Mouse (Mus musculus) neural tube, embryonic 13.5 days (tissue): ENCODE data around the gene Gm10300. TPM values are rescaled to one million over a fixed set of nuclear protein-coding genes. Genes with fewer than 3 reads are reported as not detected.
A peak's percentile ranks its signal among the peaks of the same experiment; 100 is the strongest.

Experiments
- ATAC-seq: fragments of 200-750 bp; cut with Nextera tagmentation; 2 replicates; pipeline ENCODE4 v1.8.0; 2017; ENCODE audit warnings: low read depth, mild to moderate bottlenecking, moderate TSS enrichment, moderate library complexity
- H3K27ac ChIP-seq: fragments of 300-500 bp; sonication (generic); replicated peaks from 2 replicates; pipeline ENCODE4 v1.5.1; 2015; ENCODE audit warnings: moderate library complexity, mild to moderate bottlenecking, inconsistent platforms
- H3K27me3 ChIP-seq: fragments of 300-500 bp; sonication (generic); 2 replicates; pipeline ENCODE4 v1.6.1; 2015; ENCODE audit warnings: mild to moderate bottlenecking, inconsistent platforms
- H3K36me3 ChIP-seq: fragments of 300-500 bp; sonication (generic); 2 replicates; pipeline ENCODE4 v1.6.1; 2015; ENCODE audit warnings: mild to moderate bottlenecking, inconsistent platforms
- H3K4me1 ChIP-seq: fragments of 300-500 bp; sonication (generic); replicated peaks from 2 replicates; pipeline ENCODE4 v1.6.1; 2015; ENCODE audit warnings: inconsistent platforms
- H3K4me2 ChIP-seq: fragments of 300-500 bp; sonication (generic); 2 replicates; pipeline ENCODE4 v1.6.1; 2015; ENCODE audit warnings: inconsistent platforms, mild to moderate bottlenecking, moderate library complexity
- H3K4me3 ChIP-seq: fragments of 300-500 bp; sonication (generic); 2 replicates; pipeline ENCODE4 v1.5.1; 2015; ENCODE audit warnings: mild to moderate bottlenecking, inconsistent platforms
- H3K9ac ChIP-seq: fragments of 300-500 bp; sonication (generic); 2 replicates; pipeline ENCODE4 v1.6.1; 2015; ENCODE audit warnings: moderate library complexity, mild to moderate bottlenecking, inconsistent platforms
- H3K9me3 ChIP-seq: fragments of 300-500 bp; sonication (generic); 2 replicates; pipeline ENCODE4 v1.6.1; 2016; ENCODE audit warnings: inconsistent platforms
- WGBS: fragments of 180-500 bp; shearing (Covaris S2); methylation state at CpG from one replicate; pipeline ENCODE4 v1.1.7; 2015; 5-methylcytosine and 5-hydroxymethylcytosine counted together
- polyA plus RNA-seq: library from polyadenylated mRNA; unstranded; fragments of >200 nt; fragmentation: Nextera tagmentation; extraction: Ambion mirVana; gene quantifications from 2 replicates; pipeline ENCODE4 v1.2.1, GENCODE M21; 2015

Gene Gm10300
- polyA plus RNA-seq, 1 experiment from 2014 or later, result 0.20 TPM

DNA sequence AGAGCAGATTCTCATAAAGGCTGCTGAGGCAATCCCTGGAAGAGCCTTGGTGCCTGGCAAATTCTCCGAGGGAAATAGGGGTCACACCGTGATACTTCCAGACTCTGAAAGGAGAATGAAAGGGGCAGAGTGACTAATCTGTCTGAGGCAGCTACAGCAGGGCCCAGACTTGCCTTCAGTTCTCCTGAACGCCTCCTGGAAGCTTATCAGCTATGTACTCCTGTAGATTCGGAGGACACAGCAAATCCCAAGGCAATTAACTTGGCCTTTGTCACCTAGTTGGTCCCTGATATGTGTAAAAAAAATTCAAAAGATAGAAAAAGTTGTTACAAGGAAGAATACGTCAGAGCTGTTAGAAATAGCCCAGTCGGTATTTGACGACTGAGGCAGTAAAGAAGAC, 20.5 kb downstream of the Gm10300 start:
- no peak overlapping the region for H3K9ac ChIP-seq
- no peak for ATAC-seq
- 81% methylated on average over 7 of the region's 7 CpGs for WGBS

DNA sequence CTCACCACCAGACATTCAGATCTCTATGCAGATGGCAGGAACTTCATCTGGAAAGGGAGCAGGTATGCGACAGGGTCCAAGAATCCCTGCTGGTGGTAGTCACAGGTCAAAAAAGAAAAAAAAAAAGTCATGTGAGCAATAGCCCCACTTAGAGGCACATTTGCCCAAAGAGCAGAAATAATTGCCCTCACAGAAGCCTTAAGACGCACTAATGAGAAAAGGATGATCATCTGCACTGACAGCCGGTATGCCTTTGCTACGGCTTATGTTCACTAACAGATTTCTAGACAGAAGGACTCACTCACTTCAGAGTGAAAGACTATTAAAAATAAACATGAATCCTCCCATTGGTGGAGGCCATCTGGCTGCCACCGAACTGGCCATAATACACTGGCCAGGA, 25.1 kb downstream of the Gm10300 start:
- Histone ChIP-seq H3K27ac (no peak overlapping the region), H3K36me3 (no peaks in the 10 kb centered on the region), H3K4me2 (no peak overlapping the region), H3K4me1 (no peaks in the 10 kb centered on the region), H3K9me3 (no peaks in the 10 kb centered on the region), H3K4me3 (no peak overlapping the region), H3K27me3 (no peaks in the 10 kb centered on the region), H3K9ac (no peak overlapping the region)
- ATAC-seq, result no peak
- WGBS, result 84% methylated on average over 5 of the region's 5 CpGs

More for the DNA sequence above, 20.5 kb downstream of the Gm10300 start:
- Histone ChIP-seq H3K4me1 (no peaks in the 10 kb centered on the region), H3K4me2 (no peak overlapping the region), H3K9me3 (no peaks in the 10 kb centered on the region), H3K36me3 (no peaks in the 10 kb centered on the region), H3K4me3 (no peak overlapping the region), H3K27ac (no peak overlapping the region), H3K27me3 (no peaks in the 10 kb centered on the region)

- H3K27me3 ChIP-seq, result no peaks in the 10 kb centered on the region
- H3K9ac ChIP-seq, result no peak overlapping the region
- no peaks in the 10 kb centered on the region for H3K36me3 ChIP-seq
- no peaks in the 10 kb centered on the region for H3K4me1 ChIP-seq
- H3K9me3 ChIP-seq, result no peaks in the 10 kb centered on the region
- no peak overlapping the region for H3K27ac ChIP-seq
- WGBS, result 32% methylated on average over 3 of the region's 3 CpGs
- no peak for ATAC-seq
- H3K4me3 ChIP-seq, result no peak overlapping the region
- no peak overlapping the region for H3K4me2 ChIP-seq
These were observed 26.7 kb downstream of the Gm10300 start for GRCm38 (mm10) chr4:132101152-132101551.

DNA sequence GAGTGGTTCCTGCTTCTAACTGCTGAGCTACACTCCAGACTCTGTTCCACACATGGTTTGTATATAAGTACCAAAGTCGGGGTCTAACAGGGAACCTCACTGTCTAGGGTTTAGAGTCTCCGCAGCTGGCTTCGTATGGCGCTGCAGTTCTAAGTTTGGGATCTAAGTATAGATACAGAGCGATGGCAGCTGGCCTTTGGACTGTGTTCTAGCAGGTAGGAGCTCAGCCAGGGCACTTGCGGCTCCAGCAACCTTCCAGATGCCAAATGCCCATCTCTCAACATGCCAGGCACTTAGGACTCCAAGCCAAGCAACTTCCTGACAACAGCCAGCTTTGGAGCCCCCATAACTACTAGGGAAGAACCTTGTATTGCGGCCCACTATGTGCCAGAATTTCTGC, 33.7 kb downstream of the Gm10300 start:
- peaks cover 5% of the 10 kb centered on the region; the same call in 1 of the 2 replicates for H3K4me1 ChIP-seq
- WGBS, result 97% methylated on average over 7 of the region's 7 CpGs

DNA sequence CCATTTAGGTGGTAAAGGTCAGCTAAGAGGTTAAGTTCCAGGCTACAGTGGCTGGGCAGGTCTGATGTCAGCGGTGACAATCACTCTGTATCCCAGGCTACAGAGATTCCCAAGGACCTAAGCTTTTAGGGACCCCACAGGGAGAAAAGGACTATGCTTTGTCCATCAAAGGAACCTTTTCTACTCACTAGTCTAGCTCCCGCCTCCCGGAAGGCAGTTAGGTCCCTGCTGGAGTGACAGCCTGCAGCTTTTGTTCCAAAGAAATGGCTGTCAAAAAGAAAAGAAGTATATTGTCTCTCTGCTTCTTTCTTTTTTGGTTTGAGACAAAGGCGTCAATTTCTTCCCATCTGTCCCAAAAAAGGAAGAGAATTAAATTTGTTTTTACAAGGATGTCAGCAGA, 36.7 kb downstream of the Gm10300 start:
- Histone ChIP-seq H3K4me2 (no peak overlapping the region), H3K27me3 (peaks cover 20% of the 10 kb centered on the region; the same call in 1 of the 2 replicates)

More for the DNA sequence above, 33.7 kb downstream of the Gm10300 start:
- Histone ChIP-seq H3K4me2 (no peak overlapping the region), H3K36me3 (no peaks in the 10 kb centered on the region), H3K27me3 (0 out of 2 replicates have a peak, but pooled peaks cover 16% of the 10 kb centered on the region), H3K27ac (no peak overlapping the region), H3K9me3 (no peaks in the 10 kb centered on the region), H3K4me3 (no peak overlapping the region), H3K9ac (no peak overlapping the region)
- ATAC-seq, result no peak

DNA sequence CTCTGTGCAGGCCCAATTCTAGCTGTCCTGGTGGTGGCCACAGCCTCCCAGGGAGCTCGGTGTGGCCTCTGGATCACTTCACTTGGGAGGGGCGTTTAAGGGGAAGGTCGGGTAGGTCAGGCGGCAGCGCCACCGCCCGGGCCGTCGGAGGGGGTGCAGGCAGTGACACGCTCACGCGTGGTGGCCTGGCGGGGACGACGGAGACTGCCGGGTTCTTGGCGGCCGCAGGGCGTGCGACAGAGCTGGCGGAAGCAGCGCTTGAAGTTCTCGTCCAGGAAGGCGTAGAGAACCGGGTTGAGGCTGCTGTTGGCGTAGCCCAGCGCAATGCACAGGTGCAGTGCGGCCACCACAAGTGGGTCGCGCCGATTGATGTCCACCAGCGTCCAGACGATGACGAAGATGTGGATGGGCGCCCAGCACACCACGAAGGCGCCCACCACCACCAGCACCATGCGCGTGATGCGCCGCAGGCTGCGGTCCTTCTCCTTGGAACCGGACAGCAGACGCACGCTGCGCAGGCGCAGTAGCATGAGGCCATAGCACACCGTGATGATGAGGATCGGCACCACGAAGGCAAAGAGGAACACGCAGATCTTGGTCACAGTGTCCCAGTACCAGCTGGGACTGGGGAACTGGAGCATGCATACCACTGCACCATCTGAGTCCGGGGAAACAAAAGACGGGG, 39.1 kb downstream of the Gm10300 start:
- H3K9ac ChIP-seq, result peak overlapping the region; percentile 39
- H3K4me2 ChIP-seq, result peak overlapping the region; percentile 53
- H3K27ac ChIP-seq, result no peak overlapping the region
- no peaks in the 10 kb centered on the region for H3K36me3 ChIP-seq
- 38% methylated on average over 53 of the region's 53 CpGs for WGBS
- H3K27me3 ChIP-seq, result peaks cover 20% of the 10 kb centered on the region; the same call in 1 of the 2 replicates
- H3K4me1 ChIP-seq, result peaks cover 5% of the 10 kb centered on the region
- H3K9me3 ChIP-seq, result no peaks in the 10 kb centered on the region
- H3K4me3 ChIP-seq, result peak overlapping the region; percentile 29
- no peak; the same call in 1 of the 2 replicates for ATAC-seq

More for the DNA sequence above, 36.7 kb downstream of the Gm10300 start:
- WGBS, result 16% methylated on average over 4 of the region's 4 CpGs
- no peaks in the 10 kb centered on the region for H3K36me3 ChIP-seq
- no peak for ATAC-seq
- no peak overlapping the region for H3K4me3 ChIP-seq
- H3K9me3 ChIP-seq, result no peaks in the 10 kb centered on the region
- no peak overlapping the region for H3K27ac ChIP-seq
- H3K9ac ChIP-seq, result no peak overlapping the region
- H3K4me1 ChIP-seq, result peaks cover 5% of the 10 kb centered on the region

DNA sequence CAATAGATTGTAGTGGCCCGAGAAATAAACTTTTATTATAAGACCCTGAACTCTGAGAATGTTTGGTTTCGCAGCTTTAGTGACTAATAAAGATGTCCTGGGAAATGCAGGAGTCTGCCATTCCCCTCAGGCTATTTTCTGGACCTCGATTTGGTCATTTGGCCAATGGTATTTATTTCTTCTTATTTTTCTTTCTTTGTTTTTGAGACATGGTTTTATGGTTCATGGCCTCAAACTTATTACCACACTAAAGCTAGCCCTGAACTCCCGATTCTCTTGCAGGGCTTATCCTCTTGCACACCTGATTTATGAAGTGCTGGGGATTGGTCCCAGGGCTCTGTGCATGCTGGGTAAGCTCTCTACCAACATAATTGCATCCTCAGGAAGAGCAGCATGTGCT, 41.8 kb downstream of the Gm10300 start:
- Histone ChIP-seq H3K4me2 (no peak overlapping the region), H3K9ac (no peak overlapping the region), H3K4me3 (no peak overlapping the region), H3K9me3 (no peaks in the 10 kb centered on the region), H3K27me3 (peaks cover 8% of the 10 kb centered on the region; the same call in 1 of the 2 replicates), H3K4me1 (no peaks in the 10 kb centered on the region; the same call in none of the 2 replicates), H3K36me3 (no peaks in the 10 kb centered on the region), H3K27ac (no peak overlapping the region)
- 81% methylated on average over 4 of the region's 4 CpGs for WGBS
- no peak for ATAC-seq

- H3K9me3 ChIP-seq, result no peaks in the 10 kb centered on the region
- no peaks in the 10 kb centered on the region for H3K36me3 ChIP-seq
- no peak overlapping the region for H3K4me3 ChIP-seq
- no peak overlapping the region for H3K4me2 ChIP-seq
- ATAC-seq, result no peak
- 56% methylated on average over 9 of the region's 9 CpGs for WGBS
- H3K9ac ChIP-seq, result no peak overlapping the region
- H3K27ac ChIP-seq, result no peak overlapping the region
- peaks cover 10% of the 10 kb centered on the region for H3K4me1 ChIP-seq
- H3K27me3 ChIP-seq, result peaks cover 3% of the 10 kb centered on the region; the same call in 1 of the 2 replicates
These were observed 45.1 kb downstream of the Gm10300 start for GRCm38 (mm10) chr4:132119566-132119965.

DNA sequence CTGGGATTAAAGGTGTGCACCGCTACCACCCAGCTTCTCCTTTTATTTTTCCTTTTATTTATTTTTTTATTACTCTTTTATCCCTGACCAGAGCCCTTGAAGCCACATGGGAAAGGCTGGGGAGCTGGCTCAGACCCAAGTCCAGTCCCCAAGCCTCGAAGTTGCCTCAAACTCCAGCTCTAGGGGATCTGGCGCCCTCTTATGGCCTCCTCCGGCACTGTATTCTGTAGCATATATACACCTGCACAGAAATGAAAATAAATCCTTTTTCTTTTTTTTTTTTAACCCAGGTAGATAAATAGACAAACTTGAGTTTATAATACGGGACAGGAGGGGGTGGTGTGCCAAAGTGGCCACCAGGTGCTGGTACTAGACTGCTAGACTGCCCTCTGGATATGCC, 47.2 kb downstream of the Gm10300 start:
- Histone ChIP-seq H3K4me2 (no peak overlapping the region), H3K27ac (no peak overlapping the region), H3K36me3 (no peaks in the 10 kb centered on the region), H3K4me3 (no peak overlapping the region), H3K27me3 (no peaks in the 10 kb centered on the region), H3K4me1 (peaks cover 10% of the 10 kb centered on the region), H3K9me3 (no peaks in the 10 kb centered on the region), H3K9ac (no peak overlapping the region)
- ATAC-seq, result no peak
- WGBS, result 85% methylated on average over 5 of the region's 5 CpGs

DNA sequence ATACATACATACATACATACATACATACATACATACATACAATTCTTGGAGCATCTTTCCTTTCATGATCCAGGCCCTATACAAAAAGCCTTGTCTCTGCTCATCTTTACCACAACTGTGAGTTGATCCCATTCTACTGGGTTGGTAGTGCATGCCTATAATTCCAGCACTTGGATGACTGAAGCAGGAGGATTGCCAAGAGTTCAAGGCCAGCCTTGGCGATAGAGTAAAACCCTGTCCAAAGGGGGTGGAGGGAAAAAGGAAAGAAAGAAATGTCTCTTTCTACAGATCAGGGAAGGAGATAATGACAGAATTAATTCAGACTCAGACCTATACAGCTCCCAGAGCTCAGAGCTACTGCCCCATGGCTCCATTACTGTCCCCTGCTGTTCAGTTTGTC, 48.7 kb downstream of the Gm10300 start:
- WGBS, result 94% methylated on average over 1 of the region's 1 CpGs
- no peak for ATAC-seq

More for the DNA sequence above, 48.7 kb downstream of the Gm10300 start:
- Histone ChIP-seq H3K27ac (0 out of 2 replicates have a peak overlapping the region, but pooled peaks have one; percentile 25), H3K4me1 (peaks cover 10% of the 10 kb centered on the region), H3K36me3 (no peaks in the 10 kb centered on the region), H3K9ac (no peak overlapping the region), H3K4me3 (no peak overlapping the region), H3K27me3 (no peaks in the 10 kb centered on the region), H3K4me2 (no peak overlapping the region), H3K9me3 (no peaks in the 10 kb centered on the region)
